Mouse (Mus musculus): Measurements from ENCODE around the gene Cd8b1. TPM values are rescaled to one million over a fixed set of nuclear protein-coding genes. Genes with fewer than 3 reads are reported as not detected.

The Cd8b1 gene
- 31.6 TPM for polyA plus RNA-seq (2017; shearing (Covaris generic))

GRCm38 (mm10) chr6:71322491-71322921 lies at the start of gene Cd8b1:
TSS of gene Cd8b1 (plus strand) at chr6:71322788.

GRCm38 (mm10) chr6:71321826-71322283 lies 733 bp upstream of the Cd8b1 start, which contains the start of gene Smyd1:
TSS of gene Smyd1 (minus strand) at chr6:71322233.

GRCm38 (mm10) chr6:71373249-71373775 lies 50.7 kb downstream of the Cd8b1 start, which contains the start of gene Cd8a:
TSS of gene Cd8a (plus strand) at chr6:71373427.

Other genes with a start within 250 kb of the Cd8b1 start
- gene Thnsl2, start 178.3 kb upstream of the Cd8b1 start, polyA plus RNA-seq (2017; shearing (Covaris generic)) = 3.5 TPM
- not detected for gene Fabp1, start 123.0 kb upstream of the Cd8b1 start, polyA plus RNA-seq (2017; shearing (Covaris generic))
- gene Krcc1, start 51.1 kb upstream of the Cd8b1 start, polyA plus RNA-seq (2017; shearing (Covaris generic)) = 96.5 TPM
- gene Smyd1, start 555 bp upstream of the Cd8b1 start, polyA plus RNA-seq (2017; shearing (Covaris generic)) = not detected
- gene Cd8a, start 50.6 kb downstream of the Cd8b1 start, polyA plus RNA-seq (2017; shearing (Covaris generic)) = 0.88 TPM
- 7.7 TPM for gene Rmnd5a, start 117.8 kb downstream of the Cd8b1 start, polyA plus RNA-seq (2017; shearing (Covaris generic))
- gene Rnf103, start 171.1 kb downstream of the Cd8b1 start, polyA plus RNA-seq (2017; shearing (Covaris generic)) = 1.9 TPM
- gene Chmp3, start 221.0 kb downstream of the Cd8b1 start, polyA plus RNA-seq (2017; shearing (Covaris generic)) = 97.3 TPM

All from CD4-positive, CD25-positive, alpha-beta regulatory T cell, adult 9 weeks (primary cell).